Mouse (Mus musculus) liver, embryonic 14 days (tissue): ENCODE results near the gene 8030411F24Rik. TPM values are rescaled to one million over a fixed set of nuclear protein-coding genes. Genes with fewer than 3 reads are reported as not detected.

Experiments used
- polyA plus RNA-seq: library from polyadenylated mRNA; depleted of rRNA; stranded (reverse); fragments of >200 nt; gene quantifications from 2 replicates; pipeline ENCODE4 v1.2.3, GENCODE M21; 2012; rRNA removed

8030411F24Rik gene
- not detected in 2 replicates for polyA plus RNA-seq

DNA sequence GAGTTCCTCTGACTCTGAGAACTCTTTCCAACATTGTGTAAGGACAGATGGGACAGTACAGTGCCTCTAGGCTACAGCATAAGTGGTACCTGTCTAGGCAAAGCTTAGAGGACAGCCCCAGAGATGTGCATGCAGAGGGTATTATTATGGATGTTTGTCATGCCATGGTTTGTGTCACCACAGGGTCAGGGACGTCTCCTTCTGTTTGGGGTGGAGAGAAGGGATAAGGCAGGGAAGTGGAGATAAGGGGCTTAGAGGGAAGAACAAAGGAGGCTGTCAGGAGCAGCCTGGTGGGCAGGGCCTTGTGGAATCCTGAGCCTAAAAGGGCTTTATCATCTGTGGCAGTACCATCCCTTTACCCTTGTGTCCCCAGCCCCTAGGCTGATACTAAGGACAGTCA is at the start of gene 8030411F24Rik:
Gene 8030411F24Rik, plus strand, starts transcription at position 301 of the 400 bp plus-strand sequence.

DNA sequence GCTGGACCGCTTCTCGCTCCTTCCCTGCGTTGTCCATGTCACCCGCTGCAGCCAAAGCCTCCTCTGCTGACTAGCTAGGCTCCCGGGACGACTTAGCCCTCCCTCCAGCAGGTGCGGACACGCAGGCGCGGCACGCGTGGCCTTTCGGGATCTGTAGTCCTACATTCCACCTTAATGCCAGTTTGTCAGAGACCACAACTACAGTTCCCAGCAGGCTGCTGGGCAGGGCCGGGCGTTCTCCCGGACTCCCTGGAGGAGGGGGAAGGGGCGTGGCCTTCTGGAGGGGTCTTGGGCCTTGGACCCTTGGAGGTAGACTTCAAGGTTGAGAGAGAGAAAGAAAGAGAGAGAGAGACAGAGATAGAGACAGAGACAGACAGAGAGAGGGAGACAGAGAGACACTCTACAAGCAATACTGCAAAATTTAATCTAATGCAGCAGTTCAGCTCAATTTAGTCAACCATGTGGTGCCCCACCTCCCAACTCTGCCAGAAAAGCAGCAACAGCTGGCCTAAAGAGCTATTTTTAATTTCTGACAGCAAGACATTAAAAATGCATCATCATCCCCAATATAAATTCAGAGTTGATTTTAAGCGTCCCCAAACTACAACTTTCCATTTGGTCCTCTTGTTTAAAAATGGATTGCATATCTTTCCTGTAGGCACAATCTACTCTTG is 49.3 kb upstream of the 8030411F24Rik start, which contains the start of gene Napb:
Gene Napb, minus strand, starts transcription at position 141 of the 674 bp plus-strand sequence.

DNA sequence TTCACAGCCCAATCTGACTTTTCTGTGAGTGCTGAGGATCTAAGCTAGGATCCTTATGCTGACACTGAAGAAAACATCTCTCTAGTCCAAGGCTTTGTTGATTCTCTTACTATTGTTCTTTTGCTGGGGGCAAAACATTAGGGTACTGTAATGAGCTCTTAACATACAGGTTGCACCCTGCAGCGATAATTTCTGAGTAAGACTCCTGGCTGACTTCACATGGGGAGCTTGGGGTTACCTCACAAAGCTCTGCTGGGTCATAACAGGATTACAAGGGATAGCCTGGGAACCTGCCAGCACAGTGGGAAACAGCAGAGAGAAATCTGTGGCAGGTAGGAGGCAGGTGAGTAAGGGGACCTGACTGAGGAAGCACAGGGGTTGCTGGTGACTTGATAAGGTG is 31.8 kb upstream of the 8030411F24Rik start, which contains the start of gene Cstl1:
Gene Cstl1, plus strand, starts transcription at position 301 of the 400 bp plus-strand sequence.

GRCm38 (mm10) chr2:148771397-148771796 is 10.4 kb upstream of the 8030411F24Rik start, which contains the start of gene Cst11:
Gene Cst11 (minus strand): TSS chr2:148771497.

DNA sequence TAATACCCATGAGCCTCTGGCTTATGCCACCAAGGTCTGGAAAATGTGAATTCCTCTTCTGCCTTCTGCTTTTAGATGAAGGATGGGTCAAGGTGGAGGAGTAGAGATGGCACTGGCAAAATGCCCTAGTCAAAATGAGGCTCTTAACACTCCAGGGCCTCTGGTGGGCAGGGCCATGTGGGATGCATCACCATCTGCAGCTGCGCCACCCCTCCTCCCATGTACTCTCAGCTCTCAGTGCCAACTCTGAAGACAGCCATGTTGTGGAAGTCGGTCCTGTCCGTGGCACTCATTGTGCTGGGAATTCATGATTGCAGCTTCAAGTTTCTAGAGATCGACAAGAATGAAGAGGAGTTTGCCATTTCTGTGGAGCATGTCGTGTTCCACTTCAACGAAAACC is 7.3 kb downstream of the 8030411F24Rik start, which contains the start of gene Cst12:
Gene Cst12, plus strand, starts transcription at position 220 of the 400 bp plus-strand sequence.

DNA sequence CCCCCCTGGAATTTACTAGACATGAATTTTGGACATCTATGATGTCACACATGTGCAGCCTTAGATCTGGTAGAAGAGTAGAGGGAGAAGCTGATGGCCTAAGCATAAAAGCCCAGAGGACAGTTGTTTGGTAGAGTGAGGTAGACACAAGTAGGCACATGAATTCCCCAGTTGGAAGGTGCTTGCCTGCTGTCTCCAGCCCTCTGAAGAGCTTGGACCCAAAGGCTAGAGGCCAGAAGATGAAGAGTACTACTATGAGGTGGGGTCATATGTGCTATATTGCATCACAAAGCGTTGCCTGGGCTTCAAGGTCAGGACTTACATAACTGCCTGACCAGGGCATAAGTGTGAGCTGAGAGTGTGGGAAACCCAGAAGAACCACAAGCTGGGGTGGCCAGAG is 16.7 kb downstream of the 8030411F24Rik start, which contains the start of gene Cst8:
Gene Cst8, plus strand, starts transcription at position 301 of the 400 bp plus-strand sequence.

DNA sequence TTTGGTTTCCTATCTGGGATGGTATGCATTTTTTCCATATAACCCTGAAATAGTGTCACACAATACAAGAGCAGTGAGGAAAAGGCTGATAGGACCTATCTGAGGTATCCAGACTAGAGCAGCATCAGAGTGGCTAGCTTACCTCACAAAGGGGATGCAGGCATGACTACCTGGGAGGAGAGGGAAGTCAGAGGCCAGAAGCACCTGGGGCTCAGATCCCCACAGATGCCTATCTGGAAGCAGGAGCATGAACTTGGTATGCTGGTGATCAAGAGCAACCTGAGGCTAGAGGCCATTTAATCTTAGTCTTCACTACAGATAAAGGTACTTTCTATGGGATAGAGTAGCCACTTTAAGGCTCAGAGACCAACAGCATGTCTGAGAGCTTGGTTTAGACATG is 38.1 kb downstream of the 8030411F24Rik start, which contains the start of gene Cst13:
Gene Cst13, plus strand, starts transcription at position 173 of the 400 bp plus-strand sequence.

DNA sequence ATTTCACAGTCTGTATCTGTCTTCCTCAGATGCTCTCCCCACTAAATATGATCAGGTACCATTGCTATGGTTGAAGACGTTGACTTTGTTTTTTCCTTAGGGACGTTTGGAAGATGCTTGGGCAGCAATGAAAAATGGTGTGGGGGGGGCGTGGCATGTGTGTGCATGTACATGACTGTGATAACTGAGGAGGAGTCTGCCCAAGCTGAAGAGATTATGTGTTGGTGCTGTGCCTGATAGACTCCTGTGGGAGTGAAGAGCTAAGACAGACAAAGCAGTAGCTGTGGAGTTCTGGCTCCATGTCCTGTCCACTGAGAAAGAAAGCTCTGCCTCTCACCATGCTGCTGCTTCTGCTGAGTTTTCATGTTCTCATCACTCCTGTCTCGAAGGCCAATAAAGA is 53.1 kb downstream of the 8030411F24Rik start, which contains the start of gene Cst9:
Gene Cst9, plus strand, starts transcription at position 236 of the 400 bp plus-strand sequence.

Other genes starting within 250 kb of the 8030411F24Rik start
- gene Nxt1, start 109.4 kb upstream of the 8030411F24Rik start, polyA plus RNA-seq = 41.6 and 46.7 TPM in 2 replicates
- 5.4 and 5.9 TPM in 2 replicates for gene Gzf1, start 101.0 kb upstream of the 8030411F24Rik start, polyA plus RNA-seq
- 0.33 and 0.38 TPM in 2 replicates for gene Napb, start 49.5 kb upstream of the 8030411F24Rik start, polyA plus RNA-seq
- gene Cstl1, start 31.7 kb upstream of the 8030411F24Rik start, polyA plus RNA-seq = not detected in 2 replicates
- gene Cst11, start 10.5 kb upstream of the 8030411F24Rik start, polyA plus RNA-seq = not detected in 2 replicates
- gene Cst12, start 7.4 kb downstream of the 8030411F24Rik start, polyA plus RNA-seq = not detected in 2 replicates
- 0.08 and 0.09 TPM in 2 replicates for gene Cst8, start 16.8 kb downstream of the 8030411F24Rik start, polyA plus RNA-seq
- gene Cst13, start 38.1 kb downstream of the 8030411F24Rik start, polyA plus RNA-seq = not detected in 2 replicates
- gene Cst9, start 53.1 kb downstream of the 8030411F24Rik start, polyA plus RNA-seq = 0.09 and 0.14 TPM in 2 replicates
- gene 9230104L09Rik, start 83.0 kb downstream of the 8030411F24Rik start, polyA plus RNA-seq = not detected in 2 replicates
- 101 and 117 TPM in 2 replicates for gene Cst3, start 93.7 kb downstream of the 8030411F24Rik start, polyA plus RNA-seq
- not detected in 2 replicates for gene Gm1330, start 221.2 kb downstream of the 8030411F24Rik start, polyA plus RNA-seq
- gene Gm10750, start 235.2 kb downstream of the 8030411F24Rik start, polyA plus RNA-seq = not detected in 2 replicates